Mouse (Mus musculus): Measurements from ENCODE around the gene Slc15a1. TPM values are rescaled to one million over a fixed set of nuclear protein-coding genes. Genes with fewer than 3 reads are reported as not detected.

Gene Slc15a1
- polyA plus RNA-seq, 1 experiment, result 2.0 TPM

GRCm38 (mm10) chr14:121497800-121498199 lies 7.3 kb downstream of the Slc15a1 start:
- Histone ChIP-seq H3K27ac (ENCODE audit: control insufficient read depth, insufficient read depth, low read length) (no peak overlapping the region), H3K27me3 (ENCODE audit: control insufficient read depth, insufficient read depth, low read length) (no peaks in the 10 kb centered on the region), H3K4me1 (replicated peaks; ENCODE audit: control insufficient read depth, insufficient read depth, low read length) (peaks cover 6% of the 10 kb centered on the region), H3K36me3 (ENCODE audit: control insufficient read depth, insufficient read depth, low read length) (no peaks in the 10 kb centered on the region), H3K4me3 (ENCODE audit: control insufficient read depth, insufficient read depth, low read length) (no peak overlapping the region)
- TF ChIP-seq CTCF (IDR thresholded peaks at IDR 0.05; ENCODE audit: borderline replicate concordance, control insufficient read depth, extremely low read depth, insufficient read depth, low read length, poor library complexity) (no peak), POLR2A (IDR thresholded peaks at IDR 0.05; ENCODE audit: control insufficient read depth, extremely low read depth, insufficient read depth, low read length, poor library complexity) (no peak)
- DNase-seq, result no peak
- 85% methylated on average over 1 of the region's 1 CpGs for WGBS

GRCm38 (mm10) chr14:121495741-121496140 lies 9.3 kb downstream of the Slc15a1 start:
- Histone ChIP-seq H3K27me3 (ENCODE audit: control insufficient read depth, insufficient read depth, low read length) (no peaks in the 10 kb centered on the region), H3K4me3 (ENCODE audit: control insufficient read depth, insufficient read depth, low read length) (no peak overlapping the region), H3K4me1 (replicated peaks; ENCODE audit: control insufficient read depth, insufficient read depth, low read length) (peaks cover 25% of the 10 kb centered on the region), H3K27ac (ENCODE audit: control insufficient read depth, insufficient read depth, low read length) (no peak overlapping the region), H3K36me3 (ENCODE audit: control insufficient read depth, insufficient read depth, low read length) (no peaks in the 10 kb centered on the region)
- 91% methylated on average over 4 of the region's 4 CpGs for WGBS
- no peak for TF ChIP-seq CTCF (IDR thresholded peaks at IDR 0.05; ENCODE audit: borderline replicate concordance, control insufficient read depth, extremely low read depth, insufficient read depth, low read length, poor library complexity)
- no peak for TF ChIP-seq POLR2A (IDR thresholded peaks at IDR 0.05; ENCODE audit: control insufficient read depth, extremely low read depth, insufficient read depth, low read length, poor library complexity)
- DNase-seq, result no peak

GRCm38 (mm10) chr14:121495120-121495519 lies 9.9 kb downstream of the Slc15a1 start:
- TF ChIP-seq CTCF (IDR thresholded peaks at IDR 0.05; ENCODE audit: borderline replicate concordance, control insufficient read depth, extremely low read depth, insufficient read depth, low read length, poor library complexity), result no peak
- TF ChIP-seq POLR2A (IDR thresholded peaks at IDR 0.05; ENCODE audit: control insufficient read depth, extremely low read depth, insufficient read depth, low read length, poor library complexity), result no peak
- Histone ChIP-seq H3K36me3 (ENCODE audit: control insufficient read depth, insufficient read depth, low read length) (no peaks in the 10 kb centered on the region), H3K4me3 (ENCODE audit: control insufficient read depth, insufficient read depth, low read length) (no peak overlapping the region), H3K4me1 (replicated peaks; ENCODE audit: control insufficient read depth, insufficient read depth, low read length) (peaks cover 25% of the 10 kb centered on the region), H3K27ac (ENCODE audit: control insufficient read depth, insufficient read depth, low read length) (no peak overlapping the region), H3K27me3 (ENCODE audit: control insufficient read depth, insufficient read depth, low read length) (no peaks in the 10 kb centered on the region; the same call in 1 of the 2 replicates)
- 95% methylated on average over 2 of the region's 2 CpGs for WGBS
- DNase-seq, result no peak

GRCm38 (mm10) chr14:121494238-121494637 lies 10.8 kb downstream of the Slc15a1 start:
- H3K4me3 ChIP-seq (ENCODE audit: control insufficient read depth, insufficient read depth, low read length), result no peak overlapping the region
- no peaks in the 10 kb centered on the region for H3K36me3 ChIP-seq (ENCODE audit: control insufficient read depth, insufficient read depth, low read length)
- H3K4me1 ChIP-seq (replicated peaks; ENCODE audit: control insufficient read depth, insufficient read depth, low read length), result peaks cover 25% of the 10 kb centered on the region
- no peak for TF ChIP-seq CTCF (IDR thresholded peaks at IDR 0.05; ENCODE audit: borderline replicate concordance, control insufficient read depth, extremely low read depth, insufficient read depth, low read length, poor library complexity)
- TF ChIP-seq POLR2A (IDR thresholded peaks at IDR 0.05; ENCODE audit: control insufficient read depth, extremely low read depth, insufficient read depth, low read length, poor library complexity), result no peak
- WGBS, result 66% methylated on average over 2 of the region's 2 CpGs
- no peaks in the 10 kb centered on the region; the same call in 1 of the 2 replicates for H3K27me3 ChIP-seq (ENCODE audit: control insufficient read depth, insufficient read depth, low read length)
- no peak overlapping the region for H3K27ac ChIP-seq (ENCODE audit: control insufficient read depth, insufficient read depth, low read length)
- no peak for DNase-seq

- 30% methylated on average over 3 of the region's 3 CpGs for WGBS
- no peak for DNase-seq
- TF ChIP-seq CTCF (IDR thresholded peaks at IDR 0.05; ENCODE audit: borderline replicate concordance, control insufficient read depth, extremely low read depth, insufficient read depth, low read length, poor library complexity), result no peak
- TF ChIP-seq POLR2A (IDR thresholded peaks at IDR 0.05; ENCODE audit: control insufficient read depth, extremely low read depth, insufficient read depth, low read length, poor library complexity), result no peak
- Histone ChIP-seq H3K36me3 (ENCODE audit: control insufficient read depth, insufficient read depth, low read length) (no peaks in the 10 kb centered on the region), H3K4me3 (ENCODE audit: control insufficient read depth, insufficient read depth, low read length) (no peak overlapping the region), H3K4me1 (replicated peaks; ENCODE audit: control insufficient read depth, insufficient read depth, low read length) (peaks cover 25% of the 10 kb centered on the region), H3K27me3 (ENCODE audit: control insufficient read depth, insufficient read depth, low read length) (no peaks in the 10 kb centered on the region; the same call in 1 of the 2 replicates), H3K27ac (ENCODE audit: control insufficient read depth, insufficient read depth, low read length) (no peak overlapping the region)
Observed at GRCm38 (mm10) chr14:121493712-121494111, 11.3 kb downstream of the Slc15a1 start.

- WGBS, result 83% methylated on average over 8 of the region's 8 CpGs
- Histone ChIP-seq H3K4me1 (replicated peaks; ENCODE audit: control insufficient read depth, insufficient read depth, low read length) (peaks cover 25% of the 10 kb centered on the region), H3K36me3 (ENCODE audit: control insufficient read depth, insufficient read depth, low read length) (no peaks in the 10 kb centered on the region), H3K27me3 (ENCODE audit: control insufficient read depth, insufficient read depth, low read length) (no peaks in the 10 kb centered on the region; the same call in 1 of the 2 replicates), H3K27ac (ENCODE audit: control insufficient read depth, insufficient read depth, low read length) (no peak overlapping the region), H3K4me3 (ENCODE audit: control insufficient read depth, insufficient read depth, low read length) (no peak overlapping the region)
- no peak for DNase-seq
- TF ChIP-seq POLR2A (IDR thresholded peaks at IDR 0.05; ENCODE audit: control insufficient read depth, extremely low read depth, insufficient read depth, low read length, poor library complexity) (no peak), CTCF (IDR thresholded peaks at IDR 0.05; ENCODE audit: borderline replicate concordance, control insufficient read depth, extremely low read depth, insufficient read depth, low read length, poor library complexity) (no peak)
Observed at GRCm38 (mm10) chr14:121492328-121492727, 12.7 kb downstream of the Slc15a1 start.

GRCm38 (mm10) chr14:121485722-121486121 lies 19.3 kb downstream of the Slc15a1 start:
- TF ChIP-seq CTCF (IDR thresholded peaks at IDR 0.05; ENCODE audit: borderline replicate concordance, control insufficient read depth, extremely low read depth, insufficient read depth, low read length, poor library complexity), result no peak
- no peak for TF ChIP-seq POLR2A (IDR thresholded peaks at IDR 0.05; ENCODE audit: control insufficient read depth, extremely low read depth, insufficient read depth, low read length, poor library complexity)
- no peak for DNase-seq
- H3K27ac ChIP-seq (ENCODE audit: control insufficient read depth, insufficient read depth, low read length), result no peak overlapping the region
- no peaks in the 10 kb centered on the region; the same call in 1 of the 2 replicates for H3K27me3 ChIP-seq (ENCODE audit: control insufficient read depth, insufficient read depth, low read length)
- H3K4me3 ChIP-seq (ENCODE audit: control insufficient read depth, insufficient read depth, low read length), result no peak overlapping the region
- H3K4me1 ChIP-seq (replicated peaks; ENCODE audit: control insufficient read depth, insufficient read depth, low read length), result peaks cover 5% of the 10 kb centered on the region
- WGBS, result 93% methylated on average over 1 of the region's 1 CpGs
- H3K36me3 ChIP-seq (ENCODE audit: control insufficient read depth, insufficient read depth, low read length), result no peaks in the 10 kb centered on the region

Measured in thymus, adult 2 months (tissue).